Mouse (Mus musculus): ENCODE results near the gene Rnf135. TPM values are rescaled to one million over a fixed set of nuclear protein-coding genes. Genes with fewer than 3 reads are reported as not detected.
"Not testable (repeated sequence)": the region's sequence is repeated elsewhere in the genome, so short reads cannot be mapped to it uniquely, and the experiment has no call there.

The Rnf135 gene
- polyA plus RNA-seq, 1 experiment: 2.3 TPM

DNA sequence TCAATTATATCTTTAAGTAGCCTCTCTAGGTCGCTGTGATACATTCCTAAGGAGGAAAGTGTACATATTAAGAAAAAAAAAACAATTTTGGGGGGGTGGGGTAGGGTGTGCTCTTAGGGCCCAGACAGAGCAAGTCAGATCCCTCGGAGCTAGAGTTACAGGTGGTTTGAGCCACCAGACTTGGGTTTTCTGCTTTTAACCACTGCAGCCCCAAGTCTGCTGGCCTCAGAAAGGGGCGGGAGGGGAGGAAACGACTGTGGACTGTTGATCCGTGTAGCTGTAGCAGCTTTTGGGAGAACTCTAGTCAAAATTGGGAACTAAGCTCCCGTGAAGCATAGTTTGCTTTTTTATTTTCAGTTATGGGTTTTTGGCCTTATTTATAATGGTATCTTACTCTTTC, 26.7 kb downstream of the Rnf135 start:
- Histone ChIP-seq H3K4me1 (ENCODE audit: control insufficient read depth, insufficient read depth, low read length) (no peaks in the 10 kb centered on the region), H3K4me3 (replicated peaks; ENCODE audit: control insufficient read depth, low read depth, low read length) (no peak overlapping the region), H3K27ac (ENCODE audit: control insufficient read depth, insufficient read depth, low read depth, low read length, poor library complexity) (no peak overlapping the region)
- 2% methylated on average over 6 of the region's 6 CpGs for WGBS
- TF ChIP-seq POLR2A (IDR thresholded peaks at IDR 0.05; ENCODE audit: borderline replicate concordance, control insufficient read depth, low read depth, low read length) (no peak), CTCF (IDR thresholded peaks at IDR 0.05; ENCODE audit: control insufficient read depth, insufficient read depth, low read length) (no peak)

DNA sequence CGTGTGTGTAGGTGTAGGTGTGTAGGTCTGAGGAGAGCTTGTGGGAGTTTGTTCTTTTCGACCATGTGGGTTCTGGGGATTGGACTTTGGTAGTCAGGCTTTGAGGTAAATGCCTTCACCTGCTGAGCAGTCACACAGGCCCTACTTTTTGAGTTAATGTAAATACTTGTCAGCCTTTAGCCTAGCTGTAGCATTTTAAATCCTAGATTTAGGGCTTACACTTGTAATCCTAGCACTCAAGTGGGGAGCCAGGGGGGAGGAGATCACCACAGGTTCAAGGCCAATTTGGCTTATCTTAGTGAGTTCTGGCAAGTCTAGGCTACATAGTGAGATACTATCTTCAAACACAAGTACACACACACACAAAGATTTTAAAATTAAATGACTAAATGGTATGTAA, 28.6 kb downstream of the Rnf135 start:
- H3K4me1 ChIP-seq (ENCODE audit: control insufficient read depth, insufficient read depth, low read length): no peaks in the 10 kb centered on the region
- no peak overlapping the region for H3K27ac ChIP-seq (ENCODE audit: control insufficient read depth, insufficient read depth, low read depth, low read length, poor library complexity)
- TF ChIP-seq POLR2A (IDR thresholded peaks at IDR 0.05; ENCODE audit: borderline replicate concordance, control insufficient read depth, low read depth, low read length): no peak
- no peak for TF ChIP-seq CTCF (IDR thresholded peaks at IDR 0.05; ENCODE audit: control insufficient read depth, insufficient read depth, low read length)
- H3K4me3 ChIP-seq (replicated peaks; ENCODE audit: control insufficient read depth, low read depth, low read length): no peak overlapping the region
- 85% methylated on average over 2 of the region's 2 CpGs for WGBS

DNA sequence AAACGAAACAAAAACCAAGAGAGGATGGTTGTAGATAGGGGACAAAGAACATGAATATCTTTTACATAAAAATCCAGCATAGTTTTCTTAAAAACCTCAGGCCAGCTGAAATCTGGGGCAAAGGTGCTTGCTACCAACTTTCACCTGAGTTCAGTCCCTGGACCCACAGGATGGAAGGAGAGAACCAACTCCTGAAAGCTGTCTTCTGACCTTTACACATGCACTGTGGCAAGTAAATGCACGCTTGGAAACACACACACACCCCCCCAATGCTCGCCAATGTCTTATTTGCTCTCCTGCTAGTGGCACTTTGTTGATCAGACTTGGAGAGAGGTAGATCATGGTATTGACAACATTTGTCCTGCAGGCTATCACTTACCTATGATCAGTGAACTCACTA, 31.6 kb downstream of the Rnf135 start:
- H3K4me3 ChIP-seq (replicated peaks; ENCODE audit: control insufficient read depth, low read depth, low read length): no peak overlapping the region
- H3K27ac ChIP-seq (ENCODE audit: control insufficient read depth, insufficient read depth, low read depth, low read length, poor library complexity): no peak overlapping the region
- TF ChIP-seq CTCF (IDR thresholded peaks at IDR 0.05; ENCODE audit: control insufficient read depth, insufficient read depth, low read length) (no peak), POLR2A (IDR thresholded peaks at IDR 0.05; ENCODE audit: borderline replicate concordance, control insufficient read depth, low read depth, low read length) (no peak)
- no peaks in the 10 kb centered on the region for H3K4me1 ChIP-seq (ENCODE audit: control insufficient read depth, insufficient read depth, low read length)
- 82% methylated on average over 3 of the region's 3 CpGs for WGBS

DNA sequence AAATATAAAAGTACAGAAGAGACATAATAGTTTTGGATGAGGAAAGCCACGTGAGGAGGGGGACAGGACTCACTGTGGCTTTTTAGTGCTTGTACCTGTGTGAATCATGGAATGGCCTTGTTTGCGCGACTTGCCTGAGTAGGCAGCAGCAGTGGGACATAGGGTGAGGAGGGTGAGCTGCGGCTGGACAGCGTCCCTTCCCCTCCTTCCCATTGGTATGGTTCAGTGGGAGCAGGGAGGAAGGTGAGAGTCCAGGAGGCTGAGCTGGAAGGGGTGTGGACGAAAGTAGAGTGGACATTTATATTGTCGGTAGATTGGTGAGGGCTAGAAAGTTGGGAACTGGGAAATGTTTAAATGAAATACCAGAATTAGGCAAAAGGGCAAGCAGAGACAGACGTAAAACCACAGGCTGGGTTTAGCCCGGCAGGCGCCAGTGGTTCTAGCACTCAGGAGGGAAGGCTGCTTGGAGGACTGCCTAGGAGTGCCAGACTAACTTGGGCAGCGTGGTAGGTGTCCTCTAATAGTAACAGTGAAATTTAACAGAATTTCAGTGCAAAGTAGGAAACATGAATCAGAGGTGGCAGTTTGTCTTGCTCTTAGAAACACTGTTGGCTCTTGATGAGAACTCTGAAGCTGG, 35.1 kb downstream of the Rnf135 start:
- TF ChIP-seq CTCF (IDR thresholded peaks at IDR 0.05; ENCODE audit: control insufficient read depth, insufficient read depth, low read length) (no peak), POLR2A (IDR thresholded peaks at IDR 0.05; ENCODE audit: borderline replicate concordance, control insufficient read depth, low read depth, low read length) (no peak)
- 75% methylated on average over 11 of the region's 11 CpGs for WGBS

DNA sequence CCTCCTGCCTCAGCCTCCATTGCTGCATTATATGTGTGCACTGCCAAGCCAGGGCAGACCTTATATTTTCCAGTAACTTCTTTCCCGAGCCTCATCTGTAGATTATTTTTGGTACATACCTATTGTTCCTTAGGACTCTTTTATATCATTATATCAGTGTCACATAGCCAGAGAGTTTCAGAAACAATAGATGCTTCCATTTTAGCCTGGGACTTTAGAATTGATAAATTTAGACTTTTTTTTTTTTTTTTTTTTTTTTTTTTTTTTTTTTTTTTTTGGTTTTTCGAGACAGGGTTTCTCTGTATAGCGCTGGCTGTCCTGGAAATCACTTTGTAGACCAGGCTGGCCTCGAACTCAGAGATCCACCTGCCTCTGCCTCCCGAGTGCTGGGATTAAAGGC, 46.4 kb downstream of the Rnf135 start:
- not testable (repeated sequence) for H3K27ac ChIP-seq (ENCODE audit: control insufficient read depth, insufficient read depth, low read depth, low read length, poor library complexity); H3K4me3 ChIP-seq (replicated peaks; ENCODE audit: control insufficient read depth, low read depth, low read length); H3K4me1 ChIP-seq (ENCODE audit: control insufficient read depth, insufficient read depth, low read length)
- WGBS: 80% methylated on average over 5 of the region's 5 CpGs

More for the DNA sequence above, 35.1 kb downstream of the Rnf135 start:
- Histone ChIP-seq H3K4me3 (replicated peaks; ENCODE audit: control insufficient read depth, low read depth, low read length) (no peak overlapping the region), H3K27ac (ENCODE audit: control insufficient read depth, insufficient read depth, low read depth, low read length, poor library complexity) (no peak overlapping the region), H3K4me1 (ENCODE audit: control insufficient read depth, insufficient read depth, low read length) (no peaks in the 10 kb centered on the region)

DNA sequence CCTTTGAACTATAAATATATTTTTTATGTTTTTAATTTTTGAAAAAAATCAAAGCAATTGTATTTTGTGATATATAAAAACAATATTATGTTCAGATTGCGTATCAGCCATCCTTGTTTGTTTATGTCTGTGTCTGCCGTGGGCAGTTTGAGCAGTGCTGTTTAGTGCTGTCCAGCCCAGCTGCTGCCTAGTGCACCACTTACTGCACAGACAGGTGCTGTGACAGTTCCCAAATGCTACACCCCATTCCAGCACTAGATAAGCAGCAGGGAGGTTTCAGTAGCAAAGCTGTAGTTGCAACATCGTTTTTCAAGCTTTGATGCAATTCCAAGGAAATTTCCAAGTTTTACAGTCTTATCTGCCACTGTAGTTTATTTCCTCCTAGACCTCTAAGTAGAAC, 53.6 kb downstream of the Rnf135 start:
- no peak for TF ChIP-seq POLR2A (IDR thresholded peaks at IDR 0.05; ENCODE audit: borderline replicate concordance, control insufficient read depth, low read depth, low read length)
- TF ChIP-seq CTCF (IDR thresholded peaks at IDR 0.05; ENCODE audit: control insufficient read depth, insufficient read depth, low read length): no peak
- H3K27ac ChIP-seq (ENCODE audit: control insufficient read depth, insufficient read depth, low read depth, low read length, poor library complexity): no peak overlapping the region
- H3K4me3 ChIP-seq (replicated peaks; ENCODE audit: control insufficient read depth, low read depth, low read length): no peak overlapping the region
- WGBS: 87% methylated on average over 3 of the region's 3 CpGs
- no peaks in the 10 kb centered on the region for H3K4me1 ChIP-seq (ENCODE audit: control insufficient read depth, insufficient read depth, low read length)

DNA sequence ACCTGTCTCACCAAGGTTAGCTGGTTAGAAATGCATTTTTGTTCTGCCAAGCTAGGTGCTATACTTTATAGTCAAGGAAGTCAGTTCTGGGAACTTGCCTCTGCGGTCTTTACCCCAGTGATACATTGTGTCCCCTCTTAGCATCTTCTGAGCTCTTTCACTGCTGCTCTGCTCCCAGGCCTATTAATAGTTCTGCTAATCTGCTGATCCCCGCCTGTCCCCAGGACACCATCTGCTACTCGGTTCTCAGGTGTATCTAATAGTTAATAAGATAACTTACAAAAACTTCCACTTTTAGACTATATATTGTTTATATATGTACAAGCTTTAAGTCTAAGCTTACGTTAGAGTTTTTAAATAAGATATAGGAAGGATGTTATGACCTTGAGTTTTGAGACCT, 54.7 kb downstream of the Rnf135 start:
- no peaks in the 10 kb centered on the region for H3K4me1 ChIP-seq (ENCODE audit: control insufficient read depth, insufficient read depth, low read length)
- H3K27ac ChIP-seq (ENCODE audit: control insufficient read depth, insufficient read depth, low read depth, low read length, poor library complexity): no peak overlapping the region
- WGBS: 89% methylated on average over 4 of the region's 4 CpGs
- no peak overlapping the region for H3K4me3 ChIP-seq (replicated peaks; ENCODE audit: control insufficient read depth, low read depth, low read length)
- no peak for TF ChIP-seq CTCF (IDR thresholded peaks at IDR 0.05; ENCODE audit: control insufficient read depth, insufficient read depth, low read length)
- TF ChIP-seq POLR2A (IDR thresholded peaks at IDR 0.05; ENCODE audit: borderline replicate concordance, control insufficient read depth, low read depth, low read length): no peak

DNA sequence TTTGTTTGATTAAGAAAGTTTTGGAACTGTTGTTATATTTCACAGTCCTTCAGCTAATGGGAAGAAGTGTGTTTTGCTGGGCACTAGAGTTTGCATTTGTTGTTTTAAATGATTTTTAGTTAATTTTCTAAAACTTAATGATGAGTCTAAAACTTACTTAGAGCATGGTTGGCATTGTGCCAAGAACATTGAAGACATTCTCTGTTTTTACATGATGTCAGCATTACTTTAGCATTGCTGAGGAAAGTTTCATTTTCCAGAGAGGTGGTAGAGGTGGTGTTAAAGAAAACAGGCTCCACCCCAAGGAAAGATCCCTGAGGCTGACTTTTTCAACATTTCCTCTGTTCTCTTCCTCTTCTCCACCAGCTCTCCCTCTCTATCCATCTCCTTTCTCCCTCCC, 63.4 kb downstream of the Rnf135 start:
- no peak for TF ChIP-seq POLR2A (IDR thresholded peaks at IDR 0.05; ENCODE audit: borderline replicate concordance, control insufficient read depth, low read depth, low read length)
- TF ChIP-seq CTCF (IDR thresholded peaks at IDR 0.05; ENCODE audit: control insufficient read depth, insufficient read depth, low read length): no peak
- no peak overlapping the region for H3K4me3 ChIP-seq (replicated peaks; ENCODE audit: control insufficient read depth, low read depth, low read length)
- no peak overlapping the region for H3K27ac ChIP-seq (ENCODE audit: control insufficient read depth, insufficient read depth, low read depth, low read length, poor library complexity)
- H3K4me1 ChIP-seq (ENCODE audit: control insufficient read depth, insufficient read depth, low read length): no peaks in the 10 kb centered on the region

DNA sequence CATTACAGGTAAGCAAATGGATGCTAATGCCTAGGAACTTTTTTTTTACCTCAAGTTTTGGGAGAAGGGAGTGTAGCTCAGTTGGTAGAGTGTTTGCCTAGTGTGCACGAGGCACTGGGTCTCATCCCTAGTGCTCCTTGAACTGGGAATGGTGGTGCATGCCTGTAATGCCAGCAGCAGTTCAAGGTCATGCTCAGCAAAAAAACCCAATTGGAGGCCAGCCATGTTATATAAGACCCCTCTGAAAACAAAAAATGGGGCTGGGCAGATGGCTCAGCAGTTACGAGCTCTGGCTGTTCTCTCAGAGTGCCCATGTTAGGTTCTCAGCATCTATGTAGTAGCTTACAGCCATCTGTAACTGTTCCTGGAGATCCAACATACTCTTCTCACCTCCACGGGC, 64.9 kb downstream of the Rnf135 start:
- Histone ChIP-seq H3K27ac (ENCODE audit: control insufficient read depth, insufficient read depth, low read depth, low read length, poor library complexity) (no peak overlapping the region), H3K4me3 (replicated peaks; ENCODE audit: control insufficient read depth, low read depth, low read length) (no peak overlapping the region), H3K4me1 (ENCODE audit: control insufficient read depth, insufficient read depth, low read length) (no peaks in the 10 kb centered on the region)
- 90% methylated on average over 3 of the region's 3 CpGs for WGBS
- no peak for TF ChIP-seq CTCF (IDR thresholded peaks at IDR 0.05; ENCODE audit: control insufficient read depth, insufficient read depth, low read length)
- TF ChIP-seq POLR2A (IDR thresholded peaks at IDR 0.05; ENCODE audit: borderline replicate concordance, control insufficient read depth, low read depth, low read length): no peak

Other genes starting within 250 kb of the Rnf135 start
- 18.1 and 27.5 TPM in 2 replicates for gene Utp6, start 221.5 kb upstream of the Rnf135 start, polyA plus RNA-seq (2011; ENCODE audit: insufficient read depth, insufficient read length, low replicate concordance, missing spikeins)
- gene Suz12, start 190.7 kb upstream of the Rnf135 start, polyA plus RNA-seq (2011; ENCODE audit: insufficient read depth, insufficient read length, low replicate concordance, missing spikeins): 38.7 and 39.0 TPM in 2 replicates
- 35.5 and 47.8 TPM in 2 replicates for gene Crlf3, start 102.9 kb upstream of the Rnf135 start, polyA plus RNA-seq (2011; ENCODE audit: insufficient read depth, insufficient read length, low replicate concordance, missing spikeins)
- gene Atad5, start 94.5 kb upstream of the Rnf135 start, polyA plus RNA-seq (2011; ENCODE audit: insufficient read depth, insufficient read length, low replicate concordance, missing spikeins): 19.4 and 23.1 TPM in 2 replicates
- 2.0 and 5.3 TPM in 2 replicates for gene Tefm, start 41.7 kb upstream of the Rnf135 start, polyA plus RNA-seq (2011; ENCODE audit: insufficient read depth, insufficient read length, low replicate concordance, missing spikeins)
- gene Adap2, start 29.7 kb upstream of the Rnf135 start, polyA plus RNA-seq (2011; ENCODE audit: insufficient read depth, insufficient read length, low replicate concordance, missing spikeins): 2.5 and 4.8 TPM in 2 replicates
- gene Rhot1, start 25.2 kb downstream of the Rnf135 start, polyA plus RNA-seq (2011; ENCODE audit: insufficient read depth, insufficient read length, low replicate concordance, missing spikeins): 10.1 and 15.5 TPM in 2 replicates
- gene Rhbdl3, start 117.1 kb downstream of the Rnf135 start, polyA plus RNA-seq (2011; ENCODE audit: insufficient read depth, insufficient read length, low replicate concordance, missing spikeins): 0.52 TPM in 1 of 2 replicates, not detected in the other
- gene 5730455P16Rik, start 194.2 kb downstream of the Rnf135 start, polyA plus RNA-seq (2011; ENCODE audit: insufficient read depth, insufficient read length, low replicate concordance, missing spikeins): 27.9 and 42.0 TPM in 2 replicates
- gene Zfp207, start 199.4 kb downstream of the Rnf135 start, polyA plus RNA-seq (2011; ENCODE audit: insufficient read depth, insufficient read length, low replicate concordance, missing spikeins): 103 and 109 TPM in 2 replicates
- 59.0 and 71.3 TPM in 2 replicates for gene Psmd11, start 244.8 kb downstream of the Rnf135 start, polyA plus RNA-seq (2011; ENCODE audit: insufficient read depth, insufficient read length, low replicate concordance, missing spikeins)

Measured in bone marrow, adult 2 months (tissue).